Mouse (Mus musculus) embryonic facial prominence, embryonic 10.5 days (tissue): ENCODE data around the gene Hdac10. TPM values are rescaled to one million over a fixed set of nuclear protein-coding genes. Genes with fewer than 3 reads are reported as not detected.

Source experiments
- DNase-seq: peaks from one replicate; pipeline ENCODE4 v3.0.0-alpha.2; 2017; ENCODE audit warnings: low spot score
- H3K27ac ChIP-seq: fragments of 300-500 bp; sonication (generic); replicated peaks from 2 replicates; pipeline ENCODE4 v1.5.1; 2016; ENCODE audit warnings: mild to moderate bottlenecking
- H3K27me3 ChIP-seq: fragments of 300-500 bp; sonication (generic); replicated peaks from 2 replicates; pipeline ENCODE4 v1.6.1; 2016; ENCODE audit warnings: low read depth, mild to moderate bottlenecking; ENCODE audit not compliant: poor library complexity, severe bottlenecking
- H3K36me3 ChIP-seq: fragments of 300-500 bp; sonication (generic); replicated peaks from 2 replicates; pipeline ENCODE4 v1.6.1; 2016; ENCODE audit warnings: mild to moderate bottlenecking, moderate library complexity
- H3K4me1 ChIP-seq: fragments of 300-500 bp; sonication (generic); 2 replicates; pipeline ENCODE4 v1.6.1; 2016
- H3K4me3 ChIP-seq: fragments of 300-500 bp; sonication (generic); 2 replicates; pipeline ENCODE4 v1.5.1; 2016; ENCODE audit warnings: mild to moderate bottlenecking, moderate library complexity
- H3K9me3 ChIP-seq: fragments of 300-500 bp; sonication (generic); 2 replicates; pipeline ENCODE4 v1.6.1; 2016; ENCODE audit warnings: mild to moderate bottlenecking
- WGBS: fragments of 180-500 bp; shearing (Covaris S2); methylation state at CpG from one replicate; pipeline ENCODE4 v1.1.7; 2016; 5-methylcytosine and 5-hydroxymethylcytosine counted together
- polyA plus RNA-seq: library from polyadenylated mRNA; unstranded; fragments of >200 nt; fragmentation: Nextera tagmentation; extraction: Ambion mirVana; gene quantifications from 2 replicates; pipeline ENCODE4 v1.2.1, GENCODE M21; 2016

Gene Hdac10
- polyA plus RNA-seq, 1 experiment from 2014 or later = 15.9 TPM

GRCm38 (mm10) chr15:89146537-89146936 is 18.0 kb upstream of the Hdac10 start:
- peaks cover 33% of the 10 kb centered on the region for H3K36me3 ChIP-seq
- WGBS = 2% methylated on average over 27 of the region's 27 CpGs
- H3K9me3 ChIP-seq = no peaks in the 10 kb centered on the region
- peaks cover 58% of the 10 kb centered on the region for H3K4me1 ChIP-seq
- peak overlapping the region; percentile 65 for H3K27ac ChIP-seq
- peaks cover 89% of the 10 kb centered on the region for H3K27me3 ChIP-seq
- H3K4me3 ChIP-seq = peak overlapping the region; percentile 83
- DNase-seq = peak; percentile 57

GRCm38 (mm10) chr15:89145813-89146350 is 17.4 kb upstream of the Hdac10 start:
- WGBS = 74% methylated on average over 24 of the region's 24 CpGs
- H3K27me3 ChIP-seq = peaks cover 96% of the 10 kb centered on the region
- no peak for DNase-seq
- H3K4me1 ChIP-seq = peaks cover 65% of the 10 kb centered on the region
- no peak overlapping the region for H3K27ac ChIP-seq
- H3K36me3 ChIP-seq = peaks cover 33% of the 10 kb centered on the region
- 0 out of 2 replicates have a peak overlapping the region, but pooled peaks have one; percentile 83 for H3K4me3 ChIP-seq
- H3K9me3 ChIP-seq = no peaks in the 10 kb centered on the region

GRCm38 (mm10) chr15:89144965-89145364 is 16.5 kb upstream of the Hdac10 start:
- H3K36me3 ChIP-seq = peaks cover 33% of the 10 kb centered on the region
- no peaks in the 10 kb centered on the region for H3K9me3 ChIP-seq
- H3K27me3 ChIP-seq = peaks cover 100% of the 10 kb centered on the region
- H3K4me3 ChIP-seq = no peak overlapping the region
- WGBS = 85% methylated on average over 11 of the region's 11 CpGs
- no peak for DNase-seq
- peaks cover 70% of the 10 kb centered on the region for H3K4me1 ChIP-seq
- H3K27ac ChIP-seq = no peak overlapping the region

GRCm38 (mm10) chr15:89143134-89143533 is 14.6 kb upstream of the Hdac10 start:
- no peak overlapping the region for H3K4me3 ChIP-seq
- 68% methylated on average over 2 of the region's 2 CpGs for WGBS
- peaks cover 100% of the 10 kb centered on the region for H3K27me3 ChIP-seq
- H3K27ac ChIP-seq = no peak overlapping the region
- peaks cover 33% of the 10 kb centered on the region for H3K36me3 ChIP-seq
- no peak for DNase-seq
- peaks cover 64% of the 10 kb centered on the region for H3K4me1 ChIP-seq
- no peaks in the 10 kb centered on the region for H3K9me3 ChIP-seq

GRCm38 (mm10) chr15:89141905-89142304 is 13.4 kb upstream of the Hdac10 start:
- no peak for DNase-seq
- WGBS = 63% methylated on average over 4 of the region's 4 CpGs
- Histone ChIP-seq H3K9me3 (no peaks in the 10 kb centered on the region), H3K4me3 (peak overlapping the region; percentile 79; the same call in 1 of the 2 replicates), H3K27me3 (peaks cover 92% of the 10 kb centered on the region), H3K36me3 (peaks cover 33% of the 10 kb centered on the region), H3K27ac (no peak overlapping the region), H3K4me1 (peaks cover 60% of the 10 kb centered on the region)

GRCm38 (mm10) chr15:89141443-89141842 is 12.9 kb upstream of the Hdac10 start:
- Histone ChIP-seq H3K4me3 (peak overlapping the region; percentile 79), H3K27me3 (peaks cover 87% of the 10 kb centered on the region), H3K36me3 (peaks cover 33% of the 10 kb centered on the region), H3K9me3 (no peaks in the 10 kb centered on the region), H3K4me1 (peaks cover 56% of the 10 kb centered on the region), H3K27ac (0 out of 2 replicates have a peak overlapping the region, but pooled peaks have one; percentile 83)
- DNase-seq = peak; percentile 38
- 18% methylated on average over 5 of the region's 5 CpGs for WGBS

- peaks cover 31% of the 10 kb centered on the region for H3K36me3 ChIP-seq
- H3K9me3 ChIP-seq = no peaks in the 10 kb centered on the region
- peak within 1 kb of the TSS; percentile 79 for H3K4me3 ChIP-seq
- peak within 1 kb of the TSS; percentile 83 for H3K27ac ChIP-seq
- DNase-seq = peak; percentile 81
- H3K4me1 ChIP-seq = peaks cover 49% of the 10 kb centered on the region
- H3K27me3 ChIP-seq = peaks cover 81% of the 10 kb centered on the region
- under 1% methylated on average over 21 of the region's 21 CpGs for WGBS
Measured at GRCm38 (mm10) chr15:89140659-89141252, 12.3 kb upstream of the Hdac10 start, which contains the start of gene Mapk12. Mapk12 (minus strand) TSS chr15:89140703.

GRCm38 (mm10) chr15:89140048-89140658 is 11.7 kb upstream of the Hdac10 start:
- Histone ChIP-seq H3K27ac (peak overlapping the region; percentile 83), H3K36me3 (peaks cover 25% of the 10 kb centered on the region), H3K4me1 (peaks cover 46% of the 10 kb centered on the region), H3K27me3 (peaks cover 74% of the 10 kb centered on the region), H3K9me3 (no peaks in the 10 kb centered on the region), H3K4me3 (peak overlapping the region; percentile 79)
- WGBS = under 1% methylated on average over 53 of the region's 53 CpGs
- DNase-seq = peak; percentile 58

GRCm38 (mm10) chr15:89138531-89138930 is 10.0 kb upstream of the Hdac10 start:
- Histone ChIP-seq H3K27me3 (peaks cover 58% of the 10 kb centered on the region), H3K36me3 (peaks cover 9% of the 10 kb centered on the region; the same call in 1 of the 2 replicates), H3K4me3 (no peak overlapping the region), H3K4me1 (peaks cover 46% of the 10 kb centered on the region), H3K27ac (no peak overlapping the region), H3K9me3 (no peaks in the 10 kb centered on the region)
- WGBS = 92% methylated on average over 6 of the region's 6 CpGs
- no peak for DNase-seq

GRCm38 (mm10) chr15:89138046-89138405 is 9.5 kb upstream of the Hdac10 start:
- H3K27me3 ChIP-seq = peaks cover 53% of the 10 kb centered on the region
- H3K4me3 ChIP-seq = no peak overlapping the region
- 88% methylated on average over 7 of the region's 7 CpGs for whole genome bisulfite sequencing
- H3K36me3 ChIP-seq = peaks cover 5% of the 10 kb centered on the region
- no peaks in the 10 kb centered on the region for H3K9me3 ChIP-seq
- H3K4me1 ChIP-seq = peaks cover 46% of the 10 kb centered on the region
- DNase-seq = no peak
- no peak overlapping the region for H3K27ac ChIP-seq

- no peak for DNase-seq
- Histone ChIP-seq H3K27ac (no peak overlapping the region), H3K36me3 (peaks cover 6% of the 10 kb centered on the region), H3K4me1 (peaks cover 46% of the 10 kb centered on the region), H3K9me3 (no peaks in the 10 kb centered on the region), H3K27me3 (peaks cover 48% of the 10 kb centered on the region), H3K4me3 (no peak overlapping the region)
- 67% methylated on average over 11 of the region's 11 CpGs for WGBS
Measured at GRCm38 (mm10) chr15:89137378-89138045, 9.0 kb upstream of the Hdac10 start.

GRCm38 (mm10) chr15:89136461-89137155 is 8.1 kb upstream of the Hdac10 start:
- H3K27ac ChIP-seq = no peak overlapping the region
- peaks cover 38% of the 10 kb centered on the region for H3K4me1 ChIP-seq
- no peak for DNase-seq
- WGBS = 91% methylated on average over 5 of the region's 5 CpGs
- peaks cover 15% of the 10 kb centered on the region for H3K36me3 ChIP-seq
- no peaks in the 10 kb centered on the region for H3K9me3 ChIP-seq
- no peak overlapping the region for H3K4me3 ChIP-seq
- H3K27me3 ChIP-seq = peaks cover 39% of the 10 kb centered on the region
